Mouse (Mus musculus) heart, embryonic 14.5 days (tissue): Measurements from ENCODE around the gene Hid1. TPM values are rescaled to one million over a fixed set of nuclear protein-coding genes. Genes with fewer than 3 reads are reported as not detected.

Source experiments
- ATAC-seq: fragments of 200-750 bp; cut with Nextera tagmentation; 2 replicates; pipeline ENCODE4 v1.8.0; 2017; ENCODE audit warnings: low read depth, moderate TSS enrichment; ENCODE audit not compliant: insufficient number of reproducible peaks, insufficient read depth, low FRiP score
- H3K27ac ChIP-seq, 2 experiments: fragments of 200-500 bp in 1 of 2; fragments of 300-500 bp in 1 of 2; sonication (generic) in 1 of 2; replicated peaks in 1 of 2; 2 replicates each; pipeline ENCODE4 v1.5.1; 2012 to 2014; ENCODE audit warnings: low read depth in 2 of 2, low read length in 2 of 2, control low read depth in 1 of 2, mild to moderate bottlenecking in 1 of 2, mixed read lengths in 1 of 2; ENCODE audit not compliant: control insufficient read depth in 1 of 2, insufficient read depth in 1 of 2
- H3K27me3 ChIP-seq: fragments of 300-500 bp; sonication (generic); 2 replicates; pipeline ENCODE4 v1.6.1; 2014; ENCODE audit warnings: mild to moderate bottlenecking, low read length, control low read depth; ENCODE audit not compliant: control insufficient read depth, insufficient read depth
- H3K36me3 ChIP-seq: fragments of 300-500 bp; sonication (generic); 2 replicates; pipeline ENCODE4 v1.6.1; 2014; ENCODE audit warnings: mild to moderate bottlenecking, control low read depth, low read length, mixed read lengths; ENCODE audit not compliant: control insufficient read depth, insufficient read depth
- H3K4me1 ChIP-seq, 2 experiments: fragments of 200-500 bp in 1 of 2; fragments of 300-500 bp in 1 of 2; sonication (generic) in 1 of 2; 2 replicates each; pipeline ENCODE4 v1.6.1; 2012 to 2014; ENCODE audit warnings: low read length in 2 of 2, control low read depth in 1 of 2, mixed read lengths in 1 of 2; ENCODE audit not compliant: control insufficient read depth in 2 of 2, insufficient read depth in 2 of 2
- H3K4me2 ChIP-seq: fragments of 300-500 bp; sonication (generic); 2 replicates; pipeline ENCODE4 v1.6.1; 2014; ENCODE audit warnings: mild to moderate bottlenecking, low read length
- H3K4me3 ChIP-seq, 2 experiments: fragments of 200-500 bp in 1 of 2; fragments of 300-500 bp in 1 of 2; sonication (generic) in 1 of 2; 2 replicates each; pipeline ENCODE4 v1.5.1; 2012 to 2014; ENCODE audit warnings: low read length in 2 of 2, mild to moderate bottlenecking in 2 of 2, control low read depth in 1 of 2, low read depth in 1 of 2, moderate library complexity in 1 of 2; ENCODE audit not compliant: control insufficient read depth in 1 of 2, insufficient read depth in 1 of 2
- H3K9ac ChIP-seq: fragments of 300-500 bp; sonication (generic); 2 replicates; pipeline ENCODE4 v1.6.1; 2014; ENCODE audit warnings: mild to moderate bottlenecking, low read length
- H3K9me3 ChIP-seq: fragments of 300-500 bp; sonication (generic); 2 replicates; pipeline ENCODE4 v1.6.1; 2016; ENCODE audit warnings: low read length, control low read depth; ENCODE audit not compliant: control insufficient read depth
- WGBS: fragments of 180-500 bp; shearing (Covaris S2); extraction: QIAGEN DNeasy Blood & Tissue Kit; methylation state at CpG from one replicate; pipeline ENCODE4 v1.1.7; 2014; 5-methylcytosine and 5-hydroxymethylcytosine counted together
- polyA plus RNA-seq: library from polyadenylated mRNA; unstranded; fragments of >200 nt; fragmentation: Nextera tagmentation; extraction: Ambion mirVana; gene quantifications from 2 replicates; pipeline ENCODE4 v1.2.1, GENCODE M21; 2014

The Hid1 gene
- polyA plus RNA-seq, 1 experiment from 2014 or later: 7.4 TPM

- ATAC-seq: no peak
- 37% methylated on average over 4 of the region's 4 CpGs for WGBS
- no peak overlapping the region for H3K4me3 ChIP-seq
These were observed 17.6 kb downstream of the Hid1 start for GRCm38 (mm10) chr11:115349976-115350375.

DNA sequence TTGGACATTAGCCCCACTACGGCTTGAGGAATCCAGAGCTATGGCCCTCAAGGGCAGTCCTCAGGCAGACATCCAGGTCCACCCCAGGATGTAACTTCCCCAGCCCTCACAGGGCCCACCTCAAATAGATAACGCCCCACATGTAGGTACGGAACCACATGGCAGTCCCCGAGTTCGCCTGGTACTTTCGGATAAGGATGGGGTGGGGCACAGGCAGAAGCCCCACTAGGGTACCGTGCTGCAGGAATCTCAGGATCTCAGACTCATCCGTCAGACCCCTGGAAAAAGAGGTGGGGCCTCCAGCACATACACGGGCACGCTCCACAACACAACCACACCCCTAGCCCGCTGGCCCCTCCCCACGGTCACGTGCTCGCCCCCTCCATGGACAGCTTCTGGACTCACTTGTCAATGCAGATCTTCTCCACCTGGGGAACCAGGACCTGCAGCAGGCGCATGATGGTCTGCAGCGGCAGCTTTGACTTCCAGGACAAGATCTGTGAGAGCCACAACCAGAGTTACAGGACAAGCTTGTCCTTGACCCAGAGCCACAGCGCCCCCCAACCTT is 18.8 kb downstream of the Hid1 start:
- Histone ChIP-seq H3K4me2 (no peak overlapping the region), H3K4me3 (no peak overlapping the region), H3K27me3 (peaks cover 40% of the 10 kb centered on the region), H3K36me3 (no peaks in the 10 kb centered on the region), H3K4me1 (no peaks in the 10 kb centered on the region; a peak in 1 of 4 replicates), H3K27ac (no peak overlapping the region), H3K9me3 (no peaks in the 10 kb centered on the region), H3K9ac (no peak overlapping the region)
- ATAC-seq: no peak
- 44% methylated on average over 17 of the region's 17 CpGs for WGBS

More at GRCm38 (mm10) chr11:115349976-115350375, 17.6 kb downstream of the Hid1 start:
- H3K4me1 ChIP-seq: no peaks in the 10 kb centered on the region; a peak in 1 of 4 replicates
- no peaks in the 10 kb centered on the region for H3K9me3 ChIP-seq
- no peak overlapping the region for H3K27ac ChIP-seq
- peaks cover 30% of the 10 kb centered on the region for H3K27me3 ChIP-seq
- H3K4me2 ChIP-seq: no peak overlapping the region
- no peaks in the 10 kb centered on the region for H3K36me3 ChIP-seq
- H3K9ac ChIP-seq: no peak overlapping the region

- H3K9ac ChIP-seq: no peak overlapping the region
- no peak overlapping the region for H3K27ac ChIP-seq
- H3K27me3 ChIP-seq: peaks cover 44% of the 10 kb centered on the region
- H3K4me2 ChIP-seq: no peak overlapping the region
- no peak for ATAC-seq
- 37% methylated on average over 7 of the region's 7 CpGs for WGBS
- no peak overlapping the region for H3K4me3 ChIP-seq
- H3K4me1 ChIP-seq: no peaks in the 10 kb centered on the region; a peak in 1 of 4 replicates
- H3K36me3 ChIP-seq: no peaks in the 10 kb centered on the region
- no peaks in the 10 kb centered on the region for H3K9me3 ChIP-seq
These were observed 22.0 kb downstream of the Hid1 start for GRCm38 (mm10) chr11:115345515-115345914.

DNA sequence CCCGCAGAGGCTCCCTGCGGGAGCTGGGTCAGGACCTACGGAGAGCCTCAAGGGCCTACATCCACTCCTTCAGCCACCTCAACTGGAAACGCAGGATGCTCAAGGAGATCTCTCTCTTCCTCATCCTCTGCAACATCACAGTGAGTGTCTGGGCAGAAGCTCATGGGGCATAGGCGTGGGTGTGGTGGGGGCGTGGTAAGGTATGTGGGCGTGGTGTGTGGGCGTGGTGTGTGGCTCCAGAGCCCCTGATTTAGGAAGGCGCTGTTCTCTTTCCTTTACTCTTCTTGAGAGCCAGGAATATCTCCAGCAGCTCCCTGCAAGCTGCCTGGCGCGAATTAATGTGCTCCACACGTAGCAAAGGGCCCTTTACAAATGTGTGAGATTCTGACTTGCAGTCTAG is 22.6 kb downstream of the Hid1 start:
- peaks cover 41% of the 10 kb centered on the region for H3K27me3 ChIP-seq
- no peaks in the 10 kb centered on the region for H3K9me3 ChIP-seq
- WGBS: 7% methylated on average over 12 of the region's 12 CpGs

DNA sequence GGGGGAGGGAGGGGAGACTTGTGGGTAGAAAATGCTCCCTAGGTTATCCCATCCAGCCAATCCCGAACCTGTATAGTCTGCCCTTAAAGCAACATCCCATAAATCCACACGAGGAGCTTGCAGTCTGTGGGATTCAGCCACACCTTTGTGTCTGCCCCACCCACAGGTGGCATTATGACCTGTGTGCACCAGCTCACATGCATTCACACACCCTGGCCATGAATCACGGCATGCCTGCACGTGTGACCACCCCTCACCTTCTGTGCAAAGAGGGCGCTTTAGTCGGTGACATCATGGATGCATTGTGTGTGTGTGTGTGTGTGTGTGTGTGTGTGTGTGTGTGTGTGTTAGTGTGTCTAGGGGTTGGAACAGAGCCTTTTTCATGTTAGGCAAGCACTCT is 25.7 kb downstream of the Hid1 start:
- Histone ChIP-seq H3K4me2 (no peak overlapping the region), H3K27ac (no peak overlapping the region), H3K4me1 (no peaks in the 10 kb centered on the region; a peak in 1 of 4 replicates), H3K9ac (no peak overlapping the region), H3K9me3 (no peaks in the 10 kb centered on the region), H3K36me3 (no peaks in the 10 kb centered on the region), H3K27me3 (peaks cover 50% of the 10 kb centered on the region), H3K4me3 (no peak overlapping the region)
- 51% methylated on average over 6 of the region's 6 CpGs for WGBS
- no peak for ATAC-seq

More for the DNA sequence above, 22.6 kb downstream of the Hid1 start:
- no peak overlapping the region for H3K4me2 ChIP-seq
- H3K36me3 ChIP-seq: no peaks in the 10 kb centered on the region
- H3K4me3 ChIP-seq: no peak overlapping the region
- H3K9ac ChIP-seq: no peak overlapping the region
- ATAC-seq: no peak
- H3K27ac ChIP-seq: no peak overlapping the region
- no peaks in the 10 kb centered on the region; a peak in 1 of 4 replicates for H3K4me1 ChIP-seq

- WGBS: 56% methylated on average over 2 of the region's 2 CpGs
- peaks cover 50% of the 10 kb centered on the region for H3K27me3 ChIP-seq
- no peak overlapping the region for H3K4me3 ChIP-seq
- H3K9me3 ChIP-seq: no peaks in the 10 kb centered on the region
- no peaks in the 10 kb centered on the region; a peak in 1 of 4 replicates for H3K4me1 ChIP-seq
- no peak for ATAC-seq
- no peak overlapping the region for H3K27ac ChIP-seq
- H3K36me3 ChIP-seq: no peaks in the 10 kb centered on the region
- no peak overlapping the region for H3K4me2 ChIP-seq
- no peak overlapping the region for H3K9ac ChIP-seq
These were observed 26.3 kb downstream of the Hid1 start for GRCm38 (mm10) chr11:115341246-115341645.

GRCm38 (mm10) chr11:115337826-115338225 is 29.7 kb downstream of the Hid1 start:
- Histone ChIP-seq H3K4me1 (no peaks in the 10 kb centered on the region), H3K9ac (no peak overlapping the region), H3K27me3 (peaks cover 66% of the 10 kb centered on the region), H3K27ac (no peak overlapping the region), H3K9me3 (no peaks in the 10 kb centered on the region), H3K36me3 (no peaks in the 10 kb centered on the region), H3K4me2 (no peak overlapping the region), H3K4me3 (no peak overlapping the region)
- no peak for ATAC-seq
- WGBS: 53% methylated on average over 1 of the region's 1 CpGs

DNA sequence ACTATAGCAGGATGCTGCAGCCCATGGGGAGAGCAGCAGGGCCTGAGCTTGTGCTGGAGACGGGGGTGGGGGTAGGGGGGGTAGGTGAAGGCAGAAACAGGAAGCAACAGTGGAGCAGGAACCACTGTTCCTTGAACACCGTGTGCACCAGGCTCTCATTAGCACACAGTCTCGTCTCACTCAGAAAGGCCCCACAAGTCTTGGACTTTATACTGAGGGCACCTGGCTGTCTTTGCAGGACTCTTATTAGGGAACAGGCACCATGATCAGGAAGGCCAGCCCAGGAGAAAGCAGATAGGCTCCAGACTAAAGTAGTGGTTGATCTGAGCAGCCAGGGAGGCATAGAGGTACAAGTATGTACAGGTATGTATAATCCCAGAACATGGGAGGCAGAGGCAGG is 30.2 kb downstream of the Hid1 start:
- no peak overlapping the region for H3K9ac ChIP-seq
- no peak overlapping the region for H3K4me2 ChIP-seq
- H3K4me1 ChIP-seq: no peaks in the 10 kb centered on the region
- H3K9me3 ChIP-seq: no peaks in the 10 kb centered on the region
- WGBS: 38% methylated on average over 3 of the region's 3 CpGs
- no peak overlapping the region for H3K4me3 ChIP-seq
- ATAC-seq: no peak
- H3K27me3 ChIP-seq: peaks cover 71% of the 10 kb centered on the region
- no peak overlapping the region for H3K27ac ChIP-seq
- no peaks in the 10 kb centered on the region for H3K36me3 ChIP-seq
